Mouse (Mus musculus): ENCODE measurements around the gene Rpl13a. TPM values are rescaled to one million over a fixed set of nuclear protein-coding genes. Genes with fewer than 3 reads are reported as not detected.

Rpl13a gene
- polyA plus RNA-seq, 1 experiment from 2014 or later, result 1,071 TPM

- 3% methylated on average over 29 of the region's 29 CpGs for WGBS
Observed at GRCm38 (mm10) chr7:45135993-45136567, 7.5 kb upstream of the Rpl13a start, which contains the start of the genes Gm45713 and Flt3l. Gene Gm45713 (minus strand): TSS chr7:45136231. Gene Flt3l (minus strand): TSS chr7:45136432.

DNA sequence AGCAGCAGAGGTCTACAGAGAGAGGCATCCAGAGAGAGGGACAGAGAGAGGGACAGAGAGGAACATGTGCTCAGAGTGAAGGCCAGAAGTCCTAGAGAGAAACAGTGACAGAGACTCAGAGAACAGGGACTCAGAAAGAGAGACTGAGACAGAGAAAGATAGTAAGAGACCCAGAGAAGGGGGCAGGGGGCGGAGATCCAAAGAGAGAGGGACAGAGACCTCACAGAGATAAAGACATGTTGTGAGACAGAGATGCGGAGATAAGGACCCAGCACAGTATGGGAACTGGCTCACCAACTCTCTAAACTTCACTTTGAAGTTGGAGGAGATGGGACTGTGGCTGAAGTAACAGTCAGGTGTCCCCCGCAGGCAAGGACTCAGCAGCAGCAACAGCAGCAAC is 6.8 kb upstream of the Rpl13a start:
- no peaks in the 10 kb centered on the region for H3K36me3 ChIP-seq (ENCODE audit: control insufficient read depth, insufficient read depth, low read length)
- H3K4me2 ChIP-seq (ENCODE audit: low read depth), result peak overlapping the region; percentile 66
- no peak overlapping the region for H3K9ac ChIP-seq (ENCODE audit: low read length)
- H3K27me3 ChIP-seq (ENCODE audit: control insufficient read depth, insufficient read depth, low read length), result no peaks in the 10 kb centered on the region
- DNase-seq (ENCODE audit: low spot score) (no peak), ATAC-seq (ENCODE audit: insufficient read depth, low FRiP score, low TSS enrichment) (no peak)
- H3K4me3 ChIP-seq (ENCODE audit: low read depth, low read length), result peak overlapping the region; percentile 42; the same call in 1 of the 2 replicates
- no peaks in the 10 kb centered on the region for H3K4me1 ChIP-seq (ENCODE audit: control insufficient read depth, insufficient read depth, low read length)
- no peak overlapping the region for H3K27ac ChIP-seq (ENCODE audit: low read depth, low read length)
- WGBS, result 69% methylated on average over 3 of the region's 3 CpGs
- H3K9me3 ChIP-seq (ENCODE audit: control insufficient read depth, low read length), result no peaks in the 10 kb centered on the region

More at GRCm38 (mm10) chr7:45135993-45136567, 7.5 kb upstream of the Rpl13a start, which contains the start of the genes Gm45713 and Flt3l:
- Histone ChIP-seq H3K4me2 (ENCODE audit: low read depth) (peak within 1 kb of the TSS; percentile 66), H3K9me3 (ENCODE audit: control insufficient read depth, low read length) (no peaks in the 10 kb centered on the region), H3K27me3 (ENCODE audit: control insufficient read depth, insufficient read depth, low read length) (no peaks in the 10 kb centered on the region), H3K4me1 (ENCODE audit: control insufficient read depth, insufficient read depth, low read length) (no peaks in the 10 kb centered on the region), H3K27ac (ENCODE audit: low read depth, low read length) (no peak within 1 kb of the TSS), H3K4me3 (ENCODE audit: low read depth, low read length) (peak within 1 kb of the TSS; percentile 42), H3K36me3 (ENCODE audit: control insufficient read depth, insufficient read depth, low read length) (no peaks in the 10 kb centered on the region), H3K9ac (ENCODE audit: low read length) (peak within 1 kb of the TSS; percentile 55)
- DNase-seq (ENCODE audit: low spot score) (peak; percentile 86), ATAC-seq (ENCODE audit: insufficient read depth, low FRiP score, low TSS enrichment) (peak; percentile 78)

GRCm38 (mm10) chr7:45134544-45135026 is 6.0 kb upstream of the Rpl13a start:
- no peaks in the 10 kb centered on the region; the same call in 1 of the 2 replicates for H3K4me1 ChIP-seq (ENCODE audit: control insufficient read depth, insufficient read depth, low read length)
- no peak overlapping the region for H3K4me2 ChIP-seq (ENCODE audit: low read depth)
- H3K27ac ChIP-seq (ENCODE audit: low read depth, low read length), result no peak overlapping the region
- no peaks in the 10 kb centered on the region for H3K9me3 ChIP-seq (ENCODE audit: control insufficient read depth, low read length)
- ATAC-seq (ENCODE audit: insufficient read depth, low FRiP score, low TSS enrichment), result no peak
- 10% methylated on average over 12 of the region's 12 CpGs for WGBS
- H3K27me3 ChIP-seq (ENCODE audit: control insufficient read depth, insufficient read depth, low read length), result no peaks in the 10 kb centered on the region
- H3K36me3 ChIP-seq (ENCODE audit: control insufficient read depth, insufficient read depth, low read length), result no peaks in the 10 kb centered on the region
- H3K4me3 ChIP-seq (ENCODE audit: low read depth, low read length), result no peak overlapping the region
- no peak overlapping the region for H3K9ac ChIP-seq (ENCODE audit: low read length)
- DNase-seq (ENCODE audit: low spot score), result peak; percentile 45

GRCm38 (mm10) chr7:45133446-45134159 is 5.0 kb upstream of the Rpl13a start:
- Histone ChIP-seq H3K4me1 (ENCODE audit: control insufficient read depth, insufficient read depth, low read length) (no peaks in the 10 kb centered on the region; the same call in 1 of the 2 replicates), H3K4me3 (ENCODE audit: low read depth, low read length) (no peak overlapping the region), H3K27ac (ENCODE audit: low read depth, low read length) (no peak overlapping the region), H3K4me2 (ENCODE audit: low read depth) (no peak overlapping the region), H3K9me3 (ENCODE audit: control insufficient read depth, low read length) (no peaks in the 10 kb centered on the region), H3K36me3 (ENCODE audit: control insufficient read depth, insufficient read depth, low read length) (no peaks in the 10 kb centered on the region), H3K27me3 (ENCODE audit: control insufficient read depth, insufficient read depth, low read length) (no peaks in the 10 kb centered on the region), H3K9ac (ENCODE audit: low read length) (no peak overlapping the region)
- DNase-seq (ENCODE audit: low spot score) (no peak), ATAC-seq (ENCODE audit: insufficient read depth, low FRiP score, low TSS enrichment) (no peak)
- 75% methylated on average over 8 of the region's 8 CpGs for WGBS

DNA sequence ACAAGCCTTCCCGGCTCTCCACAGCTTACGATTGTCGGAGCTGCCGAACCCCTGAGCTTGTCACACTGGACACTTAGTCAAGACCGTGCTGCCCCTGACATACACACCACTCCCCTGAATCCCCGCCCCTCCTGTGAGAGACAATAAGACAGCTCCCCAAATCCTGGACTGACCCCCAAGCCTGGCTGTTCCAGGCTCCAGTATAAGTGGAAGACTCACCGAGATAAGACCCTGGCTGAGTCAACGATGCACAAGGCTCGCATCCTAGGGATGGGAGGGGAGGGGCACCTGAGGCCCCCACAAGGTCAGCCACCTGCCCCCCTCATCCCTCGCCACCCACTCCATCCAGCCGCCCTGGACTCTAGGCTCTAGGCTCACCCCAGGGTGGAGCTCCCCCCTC is 3.3 kb upstream of the Rpl13a start:
- WGBS, result 84% methylated on average over 11 of the region's 11 CpGs

DNA sequence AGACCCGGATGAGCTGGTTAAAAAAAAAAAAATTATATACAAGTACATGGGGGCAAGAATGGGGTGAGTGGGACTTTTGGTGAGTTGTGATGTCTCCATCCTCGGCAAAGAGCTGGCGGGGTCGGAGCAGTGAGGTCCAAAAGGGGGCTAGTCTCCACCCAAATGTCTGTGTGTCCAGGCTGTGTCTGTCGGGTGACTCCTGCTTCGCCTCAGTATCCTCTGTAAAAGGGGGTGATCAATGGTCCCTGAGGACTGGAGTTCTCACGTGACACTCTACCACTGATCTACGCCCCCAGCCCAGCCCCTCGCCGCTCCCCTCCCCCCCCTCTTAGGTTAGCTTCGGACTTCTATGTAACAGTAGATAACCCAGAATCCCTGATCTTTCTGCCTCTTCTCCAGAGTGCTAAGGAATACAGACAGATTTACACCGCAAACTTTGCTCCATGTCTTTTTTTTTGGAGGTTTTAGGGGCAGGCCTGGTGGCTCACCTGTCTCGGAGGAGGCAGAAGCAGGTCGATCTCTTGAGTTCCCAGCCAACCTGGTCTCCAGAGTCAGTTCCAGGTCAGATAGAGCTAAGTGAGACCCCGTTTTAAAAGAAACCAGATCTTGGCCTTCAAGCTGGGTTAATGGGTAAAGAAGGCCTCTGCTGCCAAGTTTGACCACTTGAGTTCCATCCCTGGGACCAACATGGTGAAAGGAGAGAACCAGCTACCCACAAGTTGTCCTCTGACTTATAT is 1.4 kb upstream of the Rpl13a start:
- Histone ChIP-seq H3K4me2 (ENCODE audit: low read depth) (peak overlapping the region; percentile 59), H3K4me1 (ENCODE audit: control insufficient read depth, insufficient read depth, low read length) (peaks cover 16% of the 10 kb centered on the region), H3K27ac (ENCODE audit: low read depth, low read length) (peak overlapping the region; percentile 77; the same call in 1 of the 2 replicates), H3K9ac (ENCODE audit: low read length) (peak overlapping the region; percentile 77; the same call in 1 of the 2 replicates), H3K36me3 (ENCODE audit: control insufficient read depth, insufficient read depth, low read length) (peaks cover 21% of the 10 kb centered on the region), H3K27me3 (ENCODE audit: control insufficient read depth, insufficient read depth, low read length) (no peaks in the 10 kb centered on the region), H3K9me3 (ENCODE audit: control insufficient read depth, low read length) (no peaks in the 10 kb centered on the region), H3K4me3 (ENCODE audit: low read depth, low read length) (peak overlapping the region; percentile 95; the same call in 1 of the 2 replicates)
- DNase-seq (ENCODE audit: low spot score), result no peak
- no peak for ATAC-seq (ENCODE audit: insufficient read depth, low FRiP score, low TSS enrichment)
- 52% methylated on average over 15 of the region's 15 CpGs for WGBS

More for the DNA sequence above, 3.3 kb upstream of the Rpl13a start:
- ATAC-seq (ENCODE audit: insufficient read depth, low FRiP score, low TSS enrichment), result no peak
- peaks cover 9% of the 10 kb centered on the region for H3K4me1 ChIP-seq (ENCODE audit: control insufficient read depth, insufficient read depth, low read length)
- no peak for DNase-seq (ENCODE audit: low spot score)
- H3K36me3 ChIP-seq (ENCODE audit: control insufficient read depth, insufficient read depth, low read length), result peaks cover 7% of the 10 kb centered on the region
- H3K9me3 ChIP-seq (ENCODE audit: control insufficient read depth, low read length), result no peaks in the 10 kb centered on the region
- H3K9ac ChIP-seq (ENCODE audit: low read length), result no peak overlapping the region
- H3K4me3 ChIP-seq (ENCODE audit: low read depth, low read length), result no peak overlapping the region
- no peak overlapping the region for H3K4me2 ChIP-seq (ENCODE audit: low read depth)
- no peak overlapping the region for H3K27ac ChIP-seq (ENCODE audit: low read depth, low read length)
- H3K27me3 ChIP-seq (ENCODE audit: control insufficient read depth, insufficient read depth, low read length), result no peaks in the 10 kb centered on the region

DNA sequence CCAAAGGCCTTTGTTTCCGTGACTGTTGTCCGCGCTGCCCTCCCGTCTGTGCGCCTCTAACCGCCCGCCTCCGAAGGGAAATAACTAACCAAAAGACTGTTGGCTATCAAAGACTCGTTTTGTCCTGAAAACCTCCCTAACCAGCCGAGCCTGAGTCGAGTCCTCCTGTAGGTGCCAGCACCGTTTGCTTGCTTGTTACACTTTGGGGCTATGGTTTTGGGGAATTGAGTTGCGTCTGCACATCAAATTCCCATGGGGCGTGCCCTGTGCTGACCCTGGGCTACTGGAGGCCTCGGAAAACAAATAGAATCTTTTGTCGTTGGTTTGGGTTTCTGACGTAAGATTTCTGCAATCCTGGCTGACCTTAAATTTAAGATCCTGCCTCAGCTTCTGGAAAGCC is 757 bp upstream of the Rpl13a start:
- peak overlapping the region; percentile 95 for H3K4me3 ChIP-seq (ENCODE audit: low read depth, low read length)
- peaks cover 21% of the 10 kb centered on the region for H3K36me3 ChIP-seq (ENCODE audit: control insufficient read depth, insufficient read depth, low read length)
- 2% methylated on average over 17 of the region's 17 CpGs for WGBS
- ATAC-seq (ENCODE audit: insufficient read depth, low FRiP score, low TSS enrichment) (no peak), DNase-seq (ENCODE audit: low spot score) (no peak)
- peak overlapping the region; percentile 77 for H3K9ac ChIP-seq (ENCODE audit: low read length)
- H3K27ac ChIP-seq (ENCODE audit: low read depth, low read length), result peak overlapping the region; percentile 77
- H3K27me3 ChIP-seq (ENCODE audit: control insufficient read depth, insufficient read depth, low read length), result no peaks in the 10 kb centered on the region
- H3K9me3 ChIP-seq (ENCODE audit: control insufficient read depth, low read length), result no peaks in the 10 kb centered on the region
- H3K4me1 ChIP-seq (ENCODE audit: control insufficient read depth, insufficient read depth, low read length), result peaks cover 19% of the 10 kb centered on the region
- H3K4me2 ChIP-seq (ENCODE audit: low read depth), result peak overlapping the region; percentile 59

- ATAC-seq (ENCODE audit: insufficient read depth, low FRiP score, low TSS enrichment) (no peak), DNase-seq (ENCODE audit: low spot score) (no peak)
- Histone ChIP-seq H3K4me3 (ENCODE audit: low read depth, low read length) (peak overlapping the region; percentile 95), H3K9me3 (ENCODE audit: control insufficient read depth, low read length) (no peaks in the 10 kb centered on the region), H3K36me3 (ENCODE audit: control insufficient read depth, insufficient read depth, low read length) (peaks cover 24% of the 10 kb centered on the region), H3K27ac (ENCODE audit: low read depth, low read length) (peak overlapping the region; percentile 84), H3K4me1 (ENCODE audit: control insufficient read depth, insufficient read depth, low read length) (peaks cover 23% of the 10 kb centered on the region), H3K9ac (ENCODE audit: low read length) (peak overlapping the region; percentile 99), H3K4me2 (ENCODE audit: low read depth) (peak overlapping the region; percentile 96), H3K27me3 (ENCODE audit: control insufficient read depth, insufficient read depth, low read length) (no peaks in the 10 kb centered on the region)
- 0% methylated on average over 6 of the region's 6 CpGs for WGBS
Observed at GRCm38 (mm10) chr7:45127700-45128224, 799 bp downstream of the Rpl13a start.
